Mouse (Mus musculus): ENCODE measurements at regions not wholly inside any gene's neighbourhood (a gene's known extent, or its start where the extent isn't known, plus 50 kb on each side); places are given as distances from the start of the nearest gene placed in this dataset.

- peak; percentile 43 for DNase-seq (ENCODE audit: low spot score)
Measured at GRCm38 (mm10) chrX:107577501-107577900, 90.3 kb upstream of the Tbx22 start.
